Mouse (Mus musculus) embryonic stem cell, embryonic (primary cell): ENCODE measurements around the gene Cd3e.

Experiments used
- CTCF ChIA-PET, 4 experiments: fragments of 300-600 bp in 2 of 4; fragments of 350-600 bp in 2 of 4; sonication (Branson Sonifier 250); formaldehyde crosslinking; loops; one replicate each; lab custom pipeline; 2022; ENCODE audit warnings: inconsistent platforms in 2 of 4; lab: Charles Lee
- POLR2A ChIA-PET, 4 experiments: fragments of 300-600 bp in 2 of 4; fragments of 350-600 bp in 2 of 4; sonication (Branson Sonifier 250); formaldehyde crosslinking; loops; one replicate each; lab custom pipeline; 2022; ENCODE audit warnings: antibody characterized with exemption in 4 of 4, inconsistent platforms in 1 of 4; lab: Charles Lee

Gene Cd3e

GRCm38 (mm10) chr9:44994962-44995361 lies 14.5 kb downstream of the Cd3e start:
- ChIA-PET POLR2A (interaction anchor here in 2 of 4 experiments (1.0 to 2.2 kb wide), 2 partner anchors 12 to 47 kb away, joined by 4 to 5 read pairs; no protein-coding TSS in a partner anchor), CTCF (interaction anchor here in 1 of 4 experiments (0.5 kb wide), 1 partner anchor 138 kb away, joined by 7 read pairs; no protein-coding TSS in a partner anchor)

GRCm38 (mm10) chr9:44993268-44993667 lies 16.2 kb downstream of the Cd3e start:
- CTCF ChIA-PET = interaction anchor here in 1 of 4 experiments (0.6 kb wide), 1 partner anchor 140 kb away, joined by 4 read pairs; no protein-coding TSS in a partner anchor
- POLR2A ChIA-PET = interaction anchor here in 1 of 4 experiments (0.6 kb wide), 1 partner anchor 586 kb away, joined by 3 read pairs; the partner anchor contains the start of genes Rps25 and Trappc4

GRCm38 (mm10) chr9:44992271-44992670 lies 17.2 kb downstream of the Cd3e start:
- ChIA-PET CTCF (interaction anchor here in 1 of 4 experiments (0.6 kb wide), 1 partner anchor 237 kb away, joined by 3 read pairs; no protein-coding TSS in a partner anchor), POLR2A (no interaction called here)

GRCm38 (mm10) chr9:44991821-44992220 lies 17.6 kb downstream of the Cd3e start:
- POLR2A ChIA-PET = no interaction called here

GRCm38 (mm10) chr9:44986976-44987375 lies 22.5 kb downstream of the Cd3e start:
- POLR2A ChIA-PET = interaction anchor here in 1 of 4 experiments (0.6 kb wide), 1 partner anchor 95 kb away, joined by 3 read pairs; no protein-coding TSS in a partner anchor
- CTCF ChIA-PET = no interaction called here

More at GRCm38 (mm10) chr9:44991821-44992220, 17.6 kb downstream of the Cd3e start:
- CTCF ChIA-PET = no interaction called here

- POLR2A ChIA-PET = interaction anchor here in 3 of 4 experiments (0.6 to 0.7 kb wide), 3 partner anchors 56 to 1929 kb away, joined by 3 read pairs; no protein-coding TSS in a partner anchor
- CTCF ChIA-PET = interaction anchor here in 1 of 4 experiments (0.7 kb wide), 1 partner anchor 148 kb away, joined by 3 read pairs; no protein-coding TSS in a partner anchor
Measured at GRCm38 (mm10) chr9:44986242-44986781, 23.1 kb downstream of the Cd3e start.

- ChIA-PET CTCF (interaction anchor here in 1 of 4 experiments (0.7 kb wide), 1 partner anchor 149 kb away, joined by 3 read pairs; no protein-coding TSS in a partner anchor), POLR2A (interaction anchor here in 2 of 4 experiments (0.6 to 1.1 kb wide), 3 partner anchors 19 to 1929 kb away, joined by 3 to 6 read pairs (median 3); no protein-coding TSS in a partner anchor)
Measured at GRCm38 (mm10) chr9:44985721-44986161, 23.7 kb downstream of the Cd3e start.

- CTCF ChIA-PET = interaction anchor here in 2 of 4 experiments (0.5 to 1.0 kb wide), 2 partner anchors 59 to 1985 kb away, joined by 3 read pairs; no protein-coding TSS in a partner anchor
- POLR2A ChIA-PET = interaction anchor here in 3 of 4 experiments (0.5 to 1.6 kb wide), 7 partner anchors 12 to 214 kb away, joined by 3 to 5 read pairs (median 3); partner anchors contain the start of gene Mpzl3 (in 1 of the 3)
Measured at GRCm38 (mm10) chr9:44983001-44983400, 26.4 kb downstream of the Cd3e start.

- CTCF ChIA-PET = interaction anchor here in 2 of 4 experiments (0.5 to 1.0 kb wide), 2 partner anchors 59 to 1984 kb away, joined by 3 read pairs; no protein-coding TSS in a partner anchor
- POLR2A ChIA-PET = interaction anchor here in 3 of 4 experiments (0.5 to 1.6 kb wide), 7 partner anchors 12 to 213 kb away, joined by 3 to 5 read pairs (median 3); partner anchors contain the start of gene Mpzl3 (in 1 of the 3)
Measured at GRCm38 (mm10) chr9:44982531-44982930, 26.9 kb downstream of the Cd3e start.

GRCm38 (mm10) chr9:44982081-44982480 lies 27.3 kb downstream of the Cd3e start:
- ChIA-PET POLR2A (interaction anchor here in 2 of 4 experiments (0.8 to 1.3 kb wide), 4 partner anchors 17 to 213 kb away, joined by 3 to 4 read pairs (median 3); partner anchors contain the start of gene Mpzl3 (in 1 of the 2)), CTCF (no interaction called here)

GRCm38 (mm10) chr9:44981676-44982075 lies 27.8 kb downstream of the Cd3e start, which contains the start of gene Cd3d:
TSS of gene Cd3d (plus strand) at chr9:44981786.
- ChIA-PET CTCF (no interaction called here), POLR2A (interaction anchor here in 2 of 4 experiments (0.9 to 1.0 kb wide), 2 partner anchors 10 to 18 kb away, joined by 3 read pairs; no protein-coding TSS in a partner anchor)

- CTCF ChIA-PET = no interaction called here
- POLR2A ChIA-PET = interaction anchor here in 1 of 4 experiments (1.0 to 1.3 kb wide), 2 partner anchors 10 to 79 kb away, joined by 3 read pairs; no protein-coding TSS in a partner anchor
Measured at GRCm38 (mm10) chr9:44981104-44981503, 28.3 kb downstream of the Cd3e start.

GRCm38 (mm10) chr9:44980242-44980641 lies 29.2 kb downstream of the Cd3e start, which contains the start of gene Cd3g:
TSS of gene Cd3g (minus strand) at chr9:44980431.
- ChIA-PET POLR2A (interaction anchor here in 2 of 4 experiments (0.6 to 1.3 kb wide), 8 partner anchors 8 to 201 kb away, joined by 3 to 5 read pairs (median 3); partner anchors contain the start of gene Mpzl2 (in 1 of the 2)), CTCF (interaction anchor here in 2 of 4 experiments (0.6 to 1.1 kb wide), 2 partner anchors 9 to 42 kb away, joined by 3 read pairs; no protein-coding TSS in a partner anchor)

- ChIA-PET CTCF (interaction anchor here in 1 of 4 experiments (1.1 kb wide), 1 partner anchor 43 kb away, joined by 3 read pairs; no protein-coding TSS in a partner anchor), POLR2A (interaction anchor here in 2 of 4 experiments (0.6 to 1.3 kb wide), 6 partner anchors 9 to 80 kb away, joined by 3 to 4 read pairs (median 3); partner anchors contain the start of gene Mpzl2 (in 1 of the 2))
Measured at GRCm38 (mm10) chr9:44979806-44980205, 29.6 kb downstream of the Cd3e start.

- CTCF ChIA-PET = interaction anchor here in 1 of 4 experiments (0.7 kb wide), 1 partner anchor 11 kb away, joined by 3 read pairs; no protein-coding TSS in a partner anchor
- POLR2A ChIA-PET = no interaction called here
Measured at GRCm38 (mm10) chr9:44977813-44978212, 31.6 kb downstream of the Cd3e start.

GRCm38 (mm10) chr9:44969450-44969849 lies 40.0 kb downstream of the Cd3e start:
- ChIA-PET POLR2A (interaction anchor here in 1 of 4 experiments (0.6 to 1.1 kb wide), 4 partner anchors 19 to 406 kb away, joined by 3 to 4 read pairs (median 3); no protein-coding TSS in a partner anchor), CTCF (interaction anchor here in 3 of 4 experiments (0.6 to 1.2 kb wide), 9 partner anchors 14 to 1142 kb away, joined by 3 to 10 read pairs (median 4); no protein-coding TSS in a partner anchor)

GRCm38 (mm10) chr9:44967763-44968162 lies 41.7 kb downstream of the Cd3e start:
- CTCF ChIA-PET = interaction anchor here in 2 of 4 experiments (0.5 to 1.5 kb wide), 6 partner anchors 30 to 201 kb away, joined by 3 to 11 read pairs (median 4); partner anchors contain the start of gene Arcn1 (in 1 of the 2)
- POLR2A ChIA-PET = interaction anchor here in 2 of 4 experiments (0.7 to 1.0 kb wide), 2 partner anchors 47 to 487 kb away, joined by 3 read pairs; no protein-coding TSS in a partner anchor
